18 mouse cellular contexts compared by ENCODE assay signal in the genomic region with DNA sequence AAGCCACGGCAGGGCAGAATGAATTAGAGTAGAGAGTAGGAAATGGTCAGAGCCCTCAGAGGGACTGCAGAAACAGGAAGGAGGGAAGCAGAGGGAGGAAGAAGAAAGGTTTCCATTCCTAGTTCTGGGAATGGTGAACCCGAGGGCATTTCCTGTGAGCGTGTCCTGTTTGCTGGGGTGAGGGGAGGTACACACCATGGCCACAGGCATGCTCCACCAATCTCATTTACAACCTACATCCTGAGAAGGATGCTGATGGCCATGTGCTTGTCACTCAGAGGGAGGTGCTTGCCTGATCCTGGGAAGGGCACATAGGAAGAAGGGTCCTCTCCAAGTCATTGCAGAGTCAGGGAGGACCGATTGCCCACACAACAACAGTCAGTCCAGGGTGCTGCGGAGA. TPM values are rescaled to one million over a fixed set of nuclear protein-coding genes. Genes with fewer than 3 reads are reported as not detected.
DNase-seq lines count a peak whose midpoint lies in the region; ATAC-seq lines count a peak whose summit lies in the region.
"Had no signal": no experiment of that assay in that cellular context is flagged by ENCODE, and none has a peak within 500 bp of the region (broad histone marks: within the 10 kb centered on the region; RNA-seq: fewer than 3 reads in every experiment).

No protein-coding gene starts in this region.

- H3K4me3 ChIP-seq in hindbrain, embryonic 16.5 days (ENCODE audit: low read length), result no peak overlapping the region
- no peak overlapping the region for H3K4me3 ChIP-seq in hindbrain, embryonic 14.5 days (replicated peaks; ENCODE audit: low read length)
- no peak overlapping the region for H3K4me3 ChIP-seq in forebrain, embryonic 16.5 days (replicated peaks; ENCODE audit: low read length)
- H3K4me3 ChIP-seq in liver, embryonic 11.5 days (ENCODE audit: low read depth, low read length), result no peak overlapping the region
- H3K4me3 ChIP-seq: embryonic facial prominence, embryonic 12.5 days; forebrain, embryonic 10.5 days; hindbrain, embryonic 12.5 days; midbrain, embryonic 12.5 days had no signal

- no peaks in the 10 kb centered on the region for H3K27me3 ChIP-seq in hindbrain, embryonic 16.5 days (replicated peaks; ENCODE audit: control insufficient read depth, insufficient read depth, low read length)
- no peaks in the 10 kb centered on the region for H3K27me3 ChIP-seq in hindbrain, embryonic 14.5 days (ENCODE audit: control insufficient read depth, insufficient read depth, low read length)
- H3K27me3 ChIP-seq in forebrain, embryonic 16.5 days (replicated peaks; ENCODE audit: control insufficient read depth, insufficient read depth, low read length), result no peaks in the 10 kb centered on the region
- H3K27me3 ChIP-seq in liver, embryonic 11.5 days (replicated peaks; ENCODE audit: control insufficient read depth, insufficient read depth, low read length), result no peaks in the 10 kb centered on the region
- H3K27me3 ChIP-seq: CH12.LX; embryonic facial prominence, embryonic 12.5 days; hindbrain, embryonic 12.5 days; midbrain, embryonic 12.5 days had no signal

- peak; percentile 74 for DNase-seq in heart, adult 11 months
- DNase-seq in heart, postnatal 10 days, result no peak
- DNase-seq in hindbrain, embryonic 14.5 days (ENCODE audit: low spot score), result no peak
- peak; percentile 29 for DNase-seq in NIH3T3 (ENCODE audit: low read depth)
- DNase-seq in liver, embryonic 11.5 days (ENCODE audit: low spot score), result no peak
- DNase-seq: adrenal gland, postnatal 10 days; cerebellum, adult 18-20 months; thymus, postnatal 36 days had no signal

- 73% methylated on average over 5 of the region's 5 CpGs for WGBS in hindbrain, embryonic 16.5 days
- 75% methylated on average over 5 of the region's 5 CpGs for WGBS in hindbrain, embryonic 14.5 days
- 81% methylated on average over 5 of the region's 5 CpGs for WGBS in forebrain, embryonic 16.5 days
- 54% methylated on average over 5 of the region's 5 CpGs for WGBS in liver, embryonic 11.5 days

- ATAC-seq in hindbrain, embryonic 16.5 days, result peak; percentile 34; the same call in 1 of the 2 replicates
- ATAC-seq in hindbrain, embryonic 14.5 days (ENCODE audit: low FRiP score), result no peak
- peak; percentile 33; the same call in 1 of the 2 replicates for ATAC-seq in granulocyte monocyte progenitor cell, adult 5-6 weeks (replicated peaks; ENCODE audit: poor library complexity, severe bottlenecking)
- ATAC-seq in forebrain, embryonic 16.5 days, result no peak
- ATAC-seq in liver, embryonic 11.5 days (replicated peaks; ENCODE audit: low FRiP score), result no peak
- ATAC-seq: intestine, embryonic 16.5 days had no signal

- no peak overlapping the region for H3K9ac ChIP-seq in hindbrain, embryonic 16.5 days (ENCODE audit: low read depth, low read length)
- no peak overlapping the region for H3K9ac ChIP-seq in hindbrain, embryonic 14.5 days
- H3K9ac ChIP-seq in forebrain, embryonic 16.5 days (replicated peaks; ENCODE audit: low read depth, low read length), result no peak overlapping the region
- H3K9ac ChIP-seq in liver, embryonic 11.5 days (ENCODE audit: low read depth, low read length), result no peak overlapping the region
- H3K9ac ChIP-seq: embryonic facial prominence, embryonic 12.5 days; hindbrain, embryonic 12.5 days; liver, embryonic 14.5 days; midbrain, embryonic 12.5 days had no signal

- intact Hi-C loops in heart, postnatal 10 days (cut with DNase I), result no loop called here

- peaks cover 4% of the 10 kb centered on the region for H3K9me3 ChIP-seq in hindbrain, embryonic 16.5 days (ENCODE audit: control insufficient read depth, low read length)
- H3K9me3 ChIP-seq in hindbrain, embryonic 14.5 days (ENCODE audit: control insufficient read depth, low read length), result no peaks in the 10 kb centered on the region
- no peaks in the 10 kb centered on the region for H3K9me3 ChIP-seq in forebrain, embryonic 16.5 days (ENCODE audit: control insufficient read depth, low read length)
- no peaks in the 10 kb centered on the region for H3K9me3 ChIP-seq in liver, embryonic 11.5 days (ENCODE audit: control insufficient read depth, low read length)
- H3K9me3 ChIP-seq: embryonic facial prominence, embryonic 12.5 days; forebrain, embryonic 10.5 days; midbrain, embryonic 12.5 days had no signal

- no peaks in the 10 kb centered on the region for H3K36me3 ChIP-seq in hindbrain, embryonic 16.5 days (ENCODE audit: control insufficient read depth, insufficient read depth, low read length)
- no peaks in the 10 kb centered on the region for H3K36me3 ChIP-seq in hindbrain, embryonic 14.5 days (replicated peaks; ENCODE audit: control insufficient read depth, insufficient read depth)
- H3K36me3 ChIP-seq in forebrain, embryonic 16.5 days (ENCODE audit: control insufficient read depth, insufficient read depth), result no peaks in the 10 kb centered on the region
- no peaks in the 10 kb centered on the region for H3K36me3 ChIP-seq in liver, embryonic 11.5 days (ENCODE audit: control insufficient read depth, insufficient read depth, low read length)
- H3K36me3 ChIP-seq: embryonic facial prominence, embryonic 12.5 days; forebrain, embryonic 10.5 days; hindbrain, embryonic 12.5 days; midbrain, embryonic 12.5 days had no signal

- no peaks in the 10 kb centered on the region for H3K4me1 ChIP-seq in hindbrain, embryonic 16.5 days (ENCODE audit: control insufficient read depth, insufficient read depth, low read depth, low read length)
- H3K4me1 ChIP-seq in hindbrain, embryonic 14.5 days (replicated peaks; ENCODE audit: control insufficient read depth, insufficient read depth, low read length), result no peaks in the 10 kb centered on the region
- H3K4me1 ChIP-seq in forebrain, embryonic 16.5 days (replicated peaks; ENCODE audit: control insufficient read depth, insufficient read depth, low read length), result no peaks in the 10 kb centered on the region; the same call in 1 of the 2 replicates
- H3K4me1 ChIP-seq in liver, embryonic 11.5 days (replicated peaks; ENCODE audit: control insufficient read depth, insufficient read depth, low read length), result peaks cover 5% of the 10 kb centered on the region; the same call in 1 of the 2 replicates
- H3K4me1 ChIP-seq: midbrain, embryonic 12.5 days had no signal

- H3K4me2 ChIP-seq in hindbrain, embryonic 16.5 days (ENCODE audit: low read length), result no peak overlapping the region
- H3K4me2 ChIP-seq in hindbrain, embryonic 14.5 days (replicated peaks), result no peak overlapping the region
- H3K4me2 ChIP-seq in forebrain, embryonic 16.5 days (ENCODE audit: low read length), result no peak overlapping the region
- no peak overlapping the region for H3K4me2 ChIP-seq in liver, embryonic 11.5 days
- H3K4me2 ChIP-seq: embryonic facial prominence, embryonic 12.5 days; hindbrain, embryonic 12.5 days; midbrain, embryonic 12.5 days had no signal

- no peak overlapping the region for H3K27ac ChIP-seq in hindbrain, embryonic 16.5 days (ENCODE audit: low read depth, low read length)
- no peak overlapping the region for H3K27ac ChIP-seq in hindbrain, embryonic 14.5 days
- H3K27ac ChIP-seq in forebrain, embryonic 16.5 days (ENCODE audit: low read length), result no peak overlapping the region
- no peak overlapping the region for H3K27ac ChIP-seq in liver, embryonic 11.5 days (ENCODE audit: low read depth, low read length)
- H3K27ac ChIP-seq: embryonic facial prominence, embryonic 12.5 days; forebrain, embryonic 10.5 days; hindbrain, embryonic 12.5 days; liver, embryonic 14.5 days; midbrain, embryonic 12.5 days had no signal

RNA-seq across cellular contexts. Expression of a gene that starts 59.8 kb away (rescaled TPM):
- 1 to 10 TPM; 3.1 to 4.6 TPM for total RNA-seq in heart, postnatal 10 days (2021)
- polyA plus RNA-seq in hindbrain, embryonic 16.5 days (2015; fragmentation: Nextera tagmentation; extraction: Ambion mirVana), result 37.0 and 46.5 TPM in 2 replicates
- 39.3 and 46.1 TPM in 2 replicates for polyA plus RNA-seq in hindbrain, embryonic 14.5 days (2014; fragmentation: Nextera tagmentation; extraction: Ambion mirVana)
- total RNA-seq in granulocyte monocyte progenitor cell, adult 5-6 weeks (2014; fragmentation: Nextera tagmentation), result 34.6 and 38.1 TPM in 2 replicates
- 25.3 and 38.7 TPM in 2 replicates for total RNA-seq in granulocyte monocyte progenitor cell, adult 5-6 weeks (2017)
- 48.8 and 50.5 TPM in 2 replicates for polyA plus RNA-seq in forebrain, embryonic 16.5 days (2015; fragmentation: Nextera tagmentation; extraction: Ambion mirVana)
- polyA plus RNA-seq in liver, embryonic 11.5 days (2014; fragmentation: Nextera tagmentation; extraction: Ambion mirVana), result 55.0 and 55.3 TPM in 2 replicates

Comparison
In these comparisons a context has a peak if more than half of its experiments do, and no peak if none do; other contexts are left out.
1. DNase-seq: peak in heart, adult 11 months (single experiment) and NIH3T3 (single experiment); none in heart, postnatal 10 days (0 of 2), hindbrain, embryonic 14.5 days (single experiment) and liver, embryonic 11.5 days (single experiment).
2. ATAC-seq: peak in hindbrain, embryonic 16.5 days (single experiment) and granulocyte monocyte progenitor cell, adult 5-6 weeks (single experiment); none in hindbrain, embryonic 14.5 days (single experiment), forebrain, embryonic 16.5 days (single experiment) and liver, embryonic 11.5 days (single experiment).